15 mouse cellular contexts compared by ENCODE assay signal in the genomic region with DNA sequence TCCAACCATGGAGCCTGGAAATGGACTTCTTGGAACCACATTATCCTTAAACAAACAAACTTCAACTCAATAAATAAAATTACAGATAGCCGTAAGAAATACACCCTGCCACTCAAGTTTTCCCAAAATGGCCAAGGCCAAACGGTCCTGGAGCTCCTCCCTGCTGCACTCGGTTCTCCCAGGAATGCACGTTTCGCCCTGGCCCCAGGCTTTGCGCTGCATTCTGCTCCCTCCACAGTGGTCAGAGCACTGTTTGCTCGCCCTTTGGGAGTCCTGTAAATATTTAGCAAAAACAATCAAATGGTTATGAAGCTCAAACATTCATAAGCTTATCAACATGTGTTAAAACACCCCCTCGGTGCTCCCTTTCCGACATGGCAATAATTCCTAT.
"Had no signal": no experiment of that assay in that cellular context is flagged by ENCODE, and none has a peak within 500 bp of the region (broad histone marks: within the 10 kb centered on the region; RNA-seq: fewer than 3 reads in every experiment).

No protein-coding gene starts in this region.

- DNase-seq: kidney, postnatal 14 days; layer of hippocampus, adult 9-11 months; layer of hippocampus, postnatal 36 days; left cerebral cortex, postnatal 4 days; liver, embryonic 13.5 days; lung, adult 18-20 months; lung, postnatal 4 days; right cerebral cortex, postnatal 14 days; thymus, postnatal 25 days had no signal

- H3K36me3 ChIP-seq: kidney, embryonic 15.5 days; limb, embryonic 13.5 days; liver, embryonic 13.5 days; midbrain, embryonic 13.5 days; stomach, embryonic 15.5 days had no signal

- H3K4me1 ChIP-seq: liver, embryonic 13.5 days had no signal

- ATAC-seq: intestine, embryonic 16.5 days; lung, postnatal 0 days; midbrain, embryonic 13.5 days had no signal

- H3K27me3 ChIP-seq: kidney, embryonic 15.5 days; limb, embryonic 13.5 days; liver, embryonic 13.5 days; midbrain, embryonic 13.5 days; stomach, embryonic 15.5 days had no signal

- H3K27ac ChIP-seq: kidney, embryonic 15.5 days; limb, embryonic 13.5 days; liver, embryonic 13.5 days; midbrain, embryonic 13.5 days; stomach, embryonic 15.5 days had no signal

- H3K9me3 ChIP-seq: kidney, embryonic 15.5 days; limb, embryonic 13.5 days; liver, embryonic 13.5 days; midbrain, embryonic 13.5 days; stomach, embryonic 15.5 days had no signal

- H3K4me3 ChIP-seq: kidney, embryonic 15.5 days; limb, embryonic 13.5 days; liver, embryonic 13.5 days; midbrain, embryonic 13.5 days; stomach, embryonic 15.5 days had no signal
